Mouse (Mus musculus): ENCODE measurements at regions not wholly inside any gene's neighbourhood (a gene's known extent, or its start where the extent isn't known, plus 50 kb on each side); places are given as distances from the start of the nearest gene placed in this dataset.

DNA sequence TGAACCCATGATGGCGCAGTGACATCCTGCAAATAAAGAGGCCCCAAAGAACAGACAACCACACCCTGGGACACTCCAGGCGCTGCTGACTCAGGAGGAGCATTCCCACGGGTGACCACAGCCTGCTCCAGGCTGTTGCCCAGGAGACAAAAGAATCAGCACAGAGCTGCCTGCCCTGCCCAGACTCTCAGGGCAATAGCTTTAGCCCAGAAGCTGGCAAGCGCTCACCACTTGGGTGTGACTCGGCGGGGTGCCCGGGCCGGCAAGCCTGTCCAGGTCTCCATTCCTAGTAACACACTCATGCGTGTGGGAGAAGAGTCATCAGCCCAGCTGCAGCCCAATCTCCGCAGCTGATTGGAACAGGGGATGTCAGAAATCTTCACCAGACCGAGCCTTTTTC is 148.8 kb upstream of the Hes1 start:
- TF ChIP-seq POLR2A (IDR thresholded peaks at IDR 0.05; ENCODE audit: borderline replicate concordance, extremely low read depth, insufficient read depth, insufficient read length, poor library complexity, severe bottlenecking) = no peak
- no peak for TF ChIP-seq CTCF (IDR thresholded peaks at IDR 0.05; ENCODE audit: borderline replicate concordance, extremely low read depth, insufficient read depth, insufficient read length)

All from brain, embryonic 14.5 days (tissue).